Mouse (Mus musculus) CD4-positive, CD25-positive, alpha-beta regulatory T cell, adult 9 weeks (primary cell): ENCODE measurements around the gene Gm45808. TPM values are rescaled to one million over a fixed set of nuclear protein-coding genes. Genes with fewer than 3 reads are reported as not detected.

Source experiments
- polyA plus RNA-seq: library from polyadenylated mRNA; unstranded; fragments of 100-300 nt; shearing (Covaris generic); gene quantifications from one replicate; pipeline ENCODE4 v1.2.1, GENCODE M21; 2017

Gm45808 gene
- polyA plus RNA-seq = 0.68 TPM

DNA sequence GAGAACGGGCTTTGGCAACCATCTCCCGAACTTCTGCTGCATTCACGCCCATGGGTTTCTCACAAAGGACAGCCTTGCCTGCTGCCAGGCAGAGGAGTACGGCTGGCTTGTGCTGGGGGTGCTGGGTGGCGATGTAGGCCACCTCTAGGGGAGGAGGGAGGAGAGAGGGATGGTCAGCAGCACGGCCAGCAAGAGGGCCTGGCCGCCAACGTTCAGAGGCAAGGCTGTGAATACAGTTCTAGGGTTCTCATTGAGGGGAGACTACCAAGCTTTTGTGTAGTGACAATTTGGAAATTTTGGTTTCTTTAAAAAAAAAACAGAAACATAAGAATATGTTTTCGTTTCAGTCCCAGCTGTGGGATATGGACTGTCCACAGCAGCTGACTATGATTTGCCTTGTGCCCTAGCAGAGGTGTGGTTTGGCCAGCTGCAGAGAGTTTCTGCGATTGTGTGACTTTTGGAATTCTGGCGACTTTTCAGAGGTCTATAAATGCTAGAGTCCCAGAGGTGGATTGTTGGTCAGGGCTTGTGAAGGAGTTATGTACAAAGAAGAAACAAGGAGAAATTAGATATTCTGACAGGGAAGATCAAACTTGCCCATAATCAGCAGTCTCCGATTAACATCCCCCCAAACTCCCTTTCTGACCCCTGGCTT is at the start of gene Gm45808:
Gm45808 (minus strand) TSS at position 51 of the 655 bp plus-strand sequence.

DNA sequence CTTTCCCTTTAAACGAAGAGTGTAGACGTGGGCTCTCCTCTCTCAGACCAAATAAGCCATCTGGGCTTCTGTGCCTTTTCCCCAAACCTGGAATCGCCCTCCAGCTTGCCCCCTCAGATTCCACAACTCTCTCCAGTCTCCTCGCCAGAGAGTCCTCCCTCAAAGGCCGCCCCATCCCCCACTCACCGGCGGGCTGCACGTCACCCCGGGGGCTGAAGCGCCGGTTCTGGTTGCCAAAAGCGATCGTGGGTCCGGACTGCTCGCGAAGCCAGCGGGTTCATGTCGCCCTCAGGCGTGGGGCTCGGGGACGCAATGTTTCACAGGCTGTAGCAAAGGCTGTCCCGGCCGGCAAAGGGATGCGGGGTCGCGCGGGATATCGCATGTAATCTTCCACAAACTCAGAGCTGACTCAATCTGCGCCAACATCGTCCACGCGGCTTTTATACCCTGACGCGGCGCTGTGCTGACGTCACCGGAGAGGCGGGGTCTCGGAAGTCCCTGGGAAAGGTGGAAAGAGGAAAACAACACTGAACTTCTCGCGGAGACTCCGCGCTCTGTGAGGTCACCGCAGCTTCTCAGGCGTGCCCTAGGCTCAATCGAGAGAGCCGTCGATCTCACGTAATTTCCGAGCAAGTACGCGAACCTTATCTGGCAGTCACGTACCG is 39.3 kb upstream of the Gm45808 start, which contains the start of the genes Ppp1r15a and Plekha4:
Ppp1r15a (minus strand) TSS at position 460 of the 665 bp plus-strand sequence.
Plekha4 (plus strand) TSS at position 522 of the 665 bp plus-strand sequence.

DNA sequence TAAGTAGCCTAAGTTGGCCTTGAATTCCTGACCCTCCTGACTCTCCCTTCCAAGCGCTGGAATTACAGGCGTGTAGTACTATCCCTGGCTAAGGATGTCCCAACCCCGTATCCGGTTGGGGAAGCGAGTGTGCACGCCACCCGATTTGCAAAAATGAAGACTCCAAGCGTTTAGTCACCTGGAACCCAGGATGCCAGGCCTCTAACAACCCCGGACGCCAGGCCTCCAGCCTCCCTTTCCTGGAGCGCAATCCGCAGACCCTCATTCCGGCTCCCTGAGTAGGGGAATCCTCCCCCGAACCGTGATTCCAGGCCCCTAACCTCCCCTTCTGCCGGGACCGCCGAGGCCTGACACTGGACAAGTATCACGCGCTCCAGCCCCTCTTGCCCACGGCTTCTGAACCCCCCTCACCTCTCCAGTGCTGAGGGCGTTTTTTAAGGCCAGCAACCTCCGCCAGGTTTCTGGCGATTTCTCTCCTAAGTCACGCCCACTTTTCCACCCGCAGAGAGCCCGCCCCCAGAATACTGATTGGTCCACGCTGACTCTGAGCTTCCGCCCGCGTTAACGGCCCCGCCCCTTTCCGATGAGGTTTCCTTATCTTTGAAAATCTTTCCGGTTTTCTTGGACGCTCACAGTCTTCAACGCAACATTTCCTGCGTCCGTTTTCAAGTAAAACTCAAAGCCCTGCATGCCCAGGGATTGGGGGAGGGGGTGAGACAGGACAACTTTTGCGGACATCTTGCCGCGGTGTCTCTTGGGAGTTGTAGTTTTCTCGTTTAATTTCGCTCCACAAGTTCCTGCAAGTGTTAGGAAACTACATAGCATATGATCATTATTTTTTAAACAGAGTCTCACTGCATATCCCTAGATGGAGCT is 23.5 kb upstream of the Gm45808 start, which contains the start of gene Nucb1:
Nucb1 (minus strand) TSS at position 495 of the 876 bp plus-strand sequence.

DNA sequence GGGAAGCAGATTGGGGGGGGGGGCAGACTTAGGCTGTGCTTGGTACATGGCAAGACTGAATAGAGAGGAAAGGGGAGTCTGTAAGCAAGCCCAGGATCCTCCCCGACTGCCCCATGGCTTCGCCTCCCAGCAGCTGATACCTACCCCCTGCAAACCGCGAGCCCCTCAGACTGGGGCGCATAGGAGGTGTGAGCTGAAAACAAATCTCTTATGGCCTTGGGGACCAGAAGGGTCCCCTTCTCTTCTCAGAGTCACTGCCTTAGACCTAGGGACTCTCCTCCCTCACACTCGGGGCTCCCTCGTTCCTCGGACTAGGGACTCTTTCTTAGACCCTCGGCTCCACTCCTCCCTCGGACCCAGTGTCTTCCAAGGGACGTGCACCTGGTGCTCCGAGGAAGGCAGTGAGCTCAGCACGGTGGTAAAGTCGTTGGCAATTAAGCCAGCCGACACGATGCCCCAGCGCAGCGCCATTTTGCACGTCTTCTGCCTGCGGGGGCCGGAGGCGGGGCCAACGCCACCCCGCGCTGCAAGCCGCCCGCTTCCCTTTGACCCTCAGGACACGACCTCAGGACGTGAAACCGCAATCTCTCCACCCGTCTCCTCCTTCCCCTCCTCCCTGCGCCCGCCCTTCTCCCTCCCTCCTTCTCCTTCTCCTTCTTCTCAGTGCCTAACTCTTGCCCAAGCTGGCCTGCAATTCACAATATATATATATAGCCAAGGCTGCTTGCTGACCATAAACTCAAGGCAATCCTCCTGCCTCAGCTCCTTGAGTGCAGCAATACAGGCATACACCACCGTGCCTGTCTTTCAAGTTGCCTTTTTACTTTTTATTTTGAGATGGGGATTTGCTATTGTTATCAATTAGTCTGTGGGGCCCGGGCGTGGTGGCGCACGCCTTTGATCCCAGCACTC is 1.9 kb upstream of the Gm45808 start, which contains the start of gene Dhdh:
Dhdh (minus strand) TSS at position 513 of the 912 bp plus-strand sequence.

DNA sequence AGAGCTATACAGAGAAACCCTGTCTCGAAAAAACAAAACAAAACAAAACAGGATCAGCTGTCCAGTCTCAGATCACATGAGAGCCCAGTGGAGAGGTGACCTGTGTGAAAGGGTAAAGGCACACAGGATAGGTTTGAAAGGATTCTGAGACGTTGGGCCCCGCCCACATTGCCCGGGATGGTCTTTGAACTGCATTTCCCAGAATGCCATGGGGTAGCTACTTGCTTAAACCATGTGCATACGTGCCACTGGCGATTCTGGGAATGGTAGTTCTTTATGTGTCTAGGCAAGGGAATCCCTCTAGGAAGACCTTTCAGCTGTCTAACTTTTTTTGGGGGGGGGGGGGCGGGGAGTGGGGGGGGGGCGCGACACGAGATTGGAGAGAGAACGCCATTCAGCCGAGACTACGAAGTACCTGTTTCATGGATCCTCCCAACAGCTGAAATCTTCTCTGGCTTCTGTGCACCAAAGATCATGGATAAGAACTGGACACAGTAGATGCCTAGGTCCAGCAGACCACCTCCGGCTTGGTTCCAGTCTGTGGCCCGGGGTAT is 5.2 kb downstream of the Gm45808 start, which contains the start of gene Tulp2:
Tulp2 (plus strand) TSS at position 504 of the 554 bp plus-strand sequence.

DNA sequence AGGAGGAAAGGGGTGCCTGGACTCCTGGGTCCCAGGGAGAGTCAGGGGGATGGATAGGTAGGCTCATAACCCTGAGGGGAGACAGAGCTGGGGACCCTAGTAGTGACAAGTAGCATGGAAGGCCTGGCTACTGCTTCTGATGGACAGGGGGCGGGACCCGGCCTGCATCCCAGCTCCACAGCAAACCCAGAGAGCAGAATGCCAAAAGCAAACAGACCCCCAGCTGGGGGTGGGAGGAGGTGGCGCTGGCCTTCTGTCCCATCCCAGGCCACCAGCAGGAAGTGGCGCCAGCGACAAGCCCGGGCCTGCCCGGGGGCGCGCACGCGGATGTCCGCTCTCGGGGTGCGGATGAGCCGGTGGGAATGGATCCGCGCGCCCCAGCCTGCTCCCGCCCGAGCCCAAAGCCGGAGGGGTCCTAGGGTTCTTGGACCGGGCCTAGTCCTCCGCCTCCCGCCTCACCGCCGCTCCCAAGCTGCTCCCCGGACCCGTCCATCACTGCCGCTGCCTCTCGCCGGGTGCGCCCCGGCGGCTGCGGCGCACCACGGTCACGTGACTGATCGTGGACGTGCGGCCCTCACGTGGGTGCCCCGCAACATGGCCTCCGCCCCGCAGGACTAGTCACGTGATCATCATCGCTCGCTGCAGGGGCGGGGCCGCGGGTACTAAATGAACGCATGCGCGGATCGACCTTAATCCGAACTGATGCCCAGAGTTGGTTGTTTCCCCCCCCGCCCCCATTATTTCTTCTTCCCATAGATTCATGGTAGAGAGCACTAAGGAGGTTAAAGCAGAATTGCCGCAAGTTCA is 20.1 kb downstream of the Gm45808 start, which contains the start of gene Bax:
Bax (minus strand) TSS at position 616 of the 807 bp plus-strand sequence.

DNA sequence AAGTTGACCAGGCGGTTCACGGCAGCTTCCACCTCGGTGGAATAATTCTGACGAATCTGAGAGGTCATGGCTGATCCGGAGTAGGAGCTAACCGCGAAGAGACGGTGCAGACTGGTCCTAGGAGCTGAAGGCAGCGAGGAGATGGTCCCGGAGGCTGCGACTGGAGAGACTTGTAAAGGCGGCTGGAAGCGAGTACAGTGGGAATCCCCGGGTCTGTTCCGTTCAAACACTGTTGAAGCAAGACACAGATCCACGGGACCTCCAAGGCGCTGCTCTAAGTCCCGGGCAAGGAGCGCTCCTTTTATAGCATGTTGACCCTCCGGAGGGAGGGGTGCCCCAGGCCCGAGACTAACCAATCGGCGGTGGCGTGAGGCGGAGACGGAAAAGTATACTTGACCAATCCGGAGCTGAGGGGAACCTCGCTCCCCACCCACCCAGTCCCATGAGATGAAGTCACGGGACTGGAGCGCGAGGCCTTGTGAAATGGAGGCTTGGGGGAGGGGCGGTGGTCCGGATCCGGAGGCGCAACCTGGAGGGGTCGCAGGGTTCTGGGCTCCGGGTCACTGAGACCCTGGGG is 27.0 kb downstream of the Gm45808 start, which contains the start of gene Ftl1:
Ftl1 (minus strand) TSS at position 321 of the 577 bp plus-strand sequence.

DNA sequence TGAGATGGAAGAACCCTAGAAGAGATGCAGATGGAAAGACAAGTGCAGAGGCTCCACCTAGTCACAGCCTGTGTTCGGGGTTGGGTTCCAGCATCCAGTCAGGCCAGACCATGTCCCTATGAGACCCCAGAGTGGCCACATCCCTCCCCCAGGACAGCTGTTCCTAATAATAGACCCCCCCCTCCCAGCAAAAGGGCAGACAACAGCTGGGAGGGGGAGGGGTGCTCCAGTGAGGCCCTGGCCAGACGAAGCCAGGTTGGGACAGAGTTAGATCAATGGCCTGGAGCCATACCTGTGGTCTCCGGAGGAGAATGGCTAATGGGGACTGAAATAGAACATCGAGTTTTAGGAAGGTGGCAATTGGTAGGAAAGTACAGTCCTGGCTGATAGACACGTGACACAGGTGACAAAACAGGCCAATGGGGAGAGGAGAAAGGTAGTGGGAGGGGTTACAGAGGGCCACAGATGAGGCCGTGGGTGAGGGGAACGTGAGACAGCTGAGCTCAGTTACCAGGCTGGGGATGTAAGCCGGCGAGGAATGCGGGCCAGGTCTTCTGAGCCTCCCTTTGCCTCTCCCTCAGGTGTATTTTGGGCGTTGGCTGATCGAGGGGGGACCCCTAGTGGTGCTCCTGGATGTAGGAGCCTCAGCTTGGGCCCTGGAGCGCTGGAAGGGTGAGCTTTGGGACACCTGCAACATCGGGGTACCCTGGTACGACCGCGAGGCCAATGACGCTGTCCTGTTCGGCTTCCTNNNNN is 48.9 kb downstream of the Gm45808 start, which contains the start of gene Ruvbl2:
Ruvbl2 (minus strand) TSS at position 576 of the 756 bp plus-strand sequence.

DNA sequence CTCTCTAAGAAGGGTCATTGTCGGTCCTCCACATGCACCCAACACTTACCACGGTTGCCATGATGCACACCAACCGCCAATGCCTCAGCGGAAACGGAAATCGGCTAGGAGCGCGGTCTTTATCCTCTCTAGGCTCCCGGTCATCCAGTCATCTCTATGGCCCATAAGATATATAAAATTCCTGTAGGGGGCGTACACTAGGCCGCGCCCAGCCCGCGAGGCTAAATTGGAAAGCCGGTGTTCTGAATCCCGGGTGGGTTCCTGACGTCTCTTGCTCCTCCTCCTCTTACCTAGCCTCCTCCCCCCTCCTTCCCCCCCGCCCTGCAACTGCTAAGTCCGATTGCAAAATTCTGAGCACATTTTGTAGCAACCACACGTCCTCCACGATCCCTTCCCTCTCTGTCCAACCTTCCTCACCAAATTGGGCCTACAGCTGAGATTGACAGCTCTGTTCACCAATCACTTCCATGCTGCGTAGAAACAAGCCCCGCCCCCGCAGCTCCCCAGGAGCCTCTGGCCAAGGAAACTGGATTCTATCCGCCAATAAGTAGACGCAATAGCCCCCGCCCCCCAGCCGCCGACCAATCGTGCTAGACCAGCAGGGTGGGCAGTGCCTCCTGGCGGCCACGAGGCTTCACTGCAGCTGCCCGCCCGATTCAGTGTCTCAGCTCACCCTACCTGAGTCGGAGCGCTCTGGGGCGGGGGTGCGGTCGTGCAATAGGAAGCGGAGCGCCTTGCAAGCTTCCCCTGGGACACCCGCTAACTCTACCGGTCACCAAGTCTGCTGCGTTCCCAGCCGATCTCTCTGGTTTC is 52.2 kb downstream of the Gm45808 start, which contains the start of gene Gys1:
Gys1 (plus strand) TSS at position 642 of the 813 bp plus-strand sequence.

DNA sequence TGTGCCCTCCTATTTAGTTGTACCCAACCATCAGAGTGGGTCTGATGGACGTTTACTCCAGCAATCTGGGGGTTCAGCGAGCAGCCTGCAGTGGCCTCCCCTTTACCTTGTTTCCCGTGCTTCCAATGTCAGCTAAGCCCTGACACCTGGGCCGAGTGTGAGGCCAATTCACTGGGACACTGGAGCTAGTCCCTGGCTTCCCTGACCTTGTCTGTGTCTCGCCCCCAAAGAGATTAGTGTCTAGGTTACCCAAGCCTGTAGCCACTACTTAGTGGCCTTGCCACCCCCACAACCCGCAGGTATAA is 66.0 kb downstream of the Gm45808 start, which contains the start of gene Lhb:
Lhb (plus strand) TSS at position 206 of the 305 bp plus-strand sequence.

Other genes starting within 250 kb of the Gm45808 start
- 598 TPM for gene Cd37, start 247.7 kb downstream of the Gm45808 start, polyA plus RNA-seq
- gene Slc6a16, start 245.7 kb downstream of the Gm45808 start, polyA plus RNA-seq = not detected
- gene Slc6a21, start 209.3 kb downstream of the Gm45808 start, polyA plus RNA-seq = not detected
- gene Trpm4, start 153.0 kb downstream of the Gm45808 start, polyA plus RNA-seq = 16.3 TPM
- gene Hrc, start 151.5 kb downstream of the Gm45808 start, polyA plus RNA-seq = not detected
- gene Ppfia3, start 119.8 kb downstream of the Gm45808 start, polyA plus RNA-seq = not detected
- gene Lin7b, start 116.2 kb downstream of the Gm45808 start, polyA plus RNA-seq = not detected
- 241 TPM for gene Snrnp70, start 91.1 kb downstream of the Gm45808 start, polyA plus RNA-seq
- gene Kcna7, start 81.2 kb downstream of the Gm45808 start, polyA plus RNA-seq = not detected
- 0.41 TPM for gene Ntf5, start 73.1 kb downstream of the Gm45808 start, polyA plus RNA-seq
- gene Lhb, start 66.0 kb downstream of the Gm45808 start, polyA plus RNA-seq = not detected
- 16.5 TPM for gene Gys1, start 52.0 kb downstream of the Gm45808 start, polyA plus RNA-seq
- gene Ruvbl2, start 48.7 kb downstream of the Gm45808 start, polyA plus RNA-seq = 77.4 TPM
- gene Ftl1, start 26.9 kb downstream of the Gm45808 start, polyA plus RNA-seq = 2,511 TPM
- gene Bax, start 19.9 kb downstream of the Gm45808 start, polyA plus RNA-seq = 228 TPM
- gene Tulp2, start 4.9 kb downstream of the Gm45808 start, polyA plus RNA-seq = 1.4 TPM
- 0.88 TPM for gene Dhdh, start 2.0 kb upstream of the Gm45808 start, polyA plus RNA-seq
- 262 TPM for gene Nucb1, start 23.6 kb upstream of the Gm45808 start, polyA plus RNA-seq
- 74.3 TPM for gene Ppp1r15a, start 39.5 kb upstream of the Gm45808 start, polyA plus RNA-seq
- 1.0 TPM for gene Plekha4, start 39.5 kb upstream of the Gm45808 start, polyA plus RNA-seq
- 1.2 TPM for gene Hsd17b14, start 68.1 kb upstream of the Gm45808 start, polyA plus RNA-seq
- 84.3 TPM for gene Bcat2, start 83.3 kb upstream of the Gm45808 start, polyA plus RNA-seq
- not detected for gene Fgf21, start 128.7 kb upstream of the Gm45808 start, polyA plus RNA-seq
- not detected for gene Fut1, start 130.5 kb upstream of the Gm45808 start, polyA plus RNA-seq
- gene Izumo1, start 135.0 kb upstream of the Gm45808 start, polyA plus RNA-seq = not detected
- 0.51 TPM for gene Rasip1, start 140.7 kb upstream of the Gm45808 start, polyA plus RNA-seq
- 1.3 TPM for gene Mamstr, start 153.2 kb upstream of the Gm45808 start, polyA plus RNA-seq
- 0.25 TPM for gene Fut2, start 179.6 kb upstream of the Gm45808 start, polyA plus RNA-seq
- not detected for gene Ntn5, start 197.2 kb upstream of the Gm45808 start, polyA plus RNA-seq
- gene Sec1, start 207.6 kb upstream of the Gm45808 start, polyA plus RNA-seq = 0.16 TPM
- gene Car11, start 213.0 kb upstream of the Gm45808 start, polyA plus RNA-seq = 8.2 TPM
- gene Dbp, start 218.3 kb upstream of the Gm45808 start, polyA plus RNA-seq = 11.2 TPM
- 2,128 TPM for gene Rpl18, start 228.6 kb upstream of the Gm45808 start, polyA plus RNA-seq
- 40.0 TPM for gene Sphk2, start 231.2 kb upstream of the Gm45808 start, polyA plus RNA-seq
- gene Fam83e, start 234.4 kb upstream of the Gm45808 start, polyA plus RNA-seq = 0.35 TPM
- not detected for gene Spaca4, start 239.0 kb upstream of the Gm45808 start, polyA plus RNA-seq